Mouse (Mus musculus) small intestine, adult 2 months (tissue): Measurements from ENCODE around the gene Rptor. TPM values are rescaled to one million over a fixed set of nuclear protein-coding genes. Genes with fewer than 3 reads are reported as not detected.

Experiments
- H3K27ac ChIP-seq: fragments of 200-500 bp; 2 replicates; pipeline ENCODE4 v1.5.1; 2012; ENCODE audit warnings: low read depth, low read length, control low read depth, inconsistent platforms; ENCODE audit not compliant: insufficient read depth
- H3K27me3 ChIP-seq: fragments of 200-500 bp; 2 replicates; pipeline ENCODE4 v1.6.1; 2012; ENCODE audit warnings: mild to moderate bottlenecking, moderate library complexity, low read length, inconsistent platforms; ENCODE audit not compliant: control insufficient read depth, insufficient read depth
- H3K36me3 ChIP-seq: fragments of 200-500 bp; 2 replicates; pipeline ENCODE4 v1.6.1; 2012; ENCODE audit warnings: mild to moderate bottlenecking, low read length, control low read depth, inconsistent platforms; ENCODE audit not compliant: control insufficient read depth, insufficient read depth
- H3K4me1 ChIP-seq: fragments of 200-500 bp; 2 replicates; pipeline ENCODE4 v1.6.1; 2012; ENCODE audit warnings: low read length, inconsistent platforms, mixed read lengths; ENCODE audit not compliant: control insufficient read depth, insufficient read depth, insufficient read length
- H3K4me3 ChIP-seq: fragments of 200-500 bp; 2 replicates; pipeline ENCODE4 v1.5.1; 2012; ENCODE audit warnings: low read depth, mild to moderate bottlenecking, control low read depth, inconsistent platforms, low read length, moderate library complexity
- CTCF ChIP-seq: fragments of 200-500 bp; IDR thresholded peaks from 2 replicates; pipeline ENCODE4 v1.5.1; 2012; ENCODE audit warnings: low read depth, mild to moderate bottlenecking, control low read depth, inconsistent platforms, low read length, moderate library complexity, mixed read lengths; ENCODE audit not compliant: insufficient replicate concordance, insufficient read length; ENCODE audit errors: extremely low read depth
- POLR2A ChIP-seq: fragments of 200-500 bp; IDR thresholded peaks from 2 replicates; pipeline ENCODE4 v1.6.1; 2012; ENCODE audit warnings: low read depth, mild to moderate bottlenecking, control low read depth, inconsistent platforms, low read length, moderate library complexity
- WGBS: fragments of 180-500 bp; shearing (Covaris S2); methylation state at CpG from one replicate; pipeline ENCODE4 v1.1.7; 2018; 5-methylcytosine and 5-hydroxymethylcytosine counted together
- polyA plus RNA-seq: library from polyadenylated mRNA; depleted of rRNA; stranded (reverse); fragments of >200 nt; gene quantifications from 2 replicates; pipeline ENCODE4 v1.2.3, GENCODE M21; 2012

Rptor gene
- polyA plus RNA-seq, 1 experiment = 26.8 TPM

GRCm38 (mm10) chr11:119768511-119768910, 165.8 kb downstream of the Rptor start:
- no peaks in the 10 kb centered on the region for H3K27me3 ChIP-seq
- peaks cover 2% of the 10 kb centered on the region; the same call in 1 of the 2 replicates for H3K36me3 ChIP-seq
- H3K4me1 ChIP-seq = no peaks in the 10 kb centered on the region
- no peak for TF ChIP-seq CTCF
- TF ChIP-seq POLR2A = no peak
- H3K27ac ChIP-seq = no peak overlapping the region
- no peak overlapping the region for H3K4me3 ChIP-seq
- 95% methylated on average over 4 of the region's 4 CpGs for WGBS

GRCm38 (mm10) chr11:119769666-119770065, 167.0 kb downstream of the Rptor start:
- Histone ChIP-seq H3K36me3 (peaks cover 2% of the 10 kb centered on the region; the same call in 1 of the 2 replicates), H3K4me1 (no peaks in the 10 kb centered on the region), H3K27me3 (no peaks in the 10 kb centered on the region), H3K27ac (no peak overlapping the region), H3K4me3 (no peak overlapping the region)
- 79% methylated on average over 4 of the region's 4 CpGs for WGBS
- TF ChIP-seq CTCF (no peak), POLR2A (no peak)

DNA sequence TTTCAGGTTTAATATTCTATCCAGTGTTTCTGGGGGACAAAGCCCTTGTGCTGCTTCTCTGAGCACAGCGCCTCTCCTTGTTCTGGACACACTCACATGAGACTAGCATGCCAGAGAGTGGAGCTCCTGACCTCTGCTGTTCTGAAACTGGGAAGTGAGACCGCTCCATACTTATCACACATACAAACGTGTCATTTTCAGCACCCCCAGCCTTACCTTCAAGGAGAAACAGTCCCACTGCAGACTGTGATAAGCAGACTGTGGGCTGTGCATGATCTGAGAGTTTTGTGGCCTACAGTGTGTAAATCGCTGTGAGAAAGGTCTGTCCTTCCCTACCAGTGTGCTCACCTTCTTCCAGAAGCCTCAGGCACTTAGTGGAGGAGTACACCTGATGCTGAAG, 168.3 kb downstream of the Rptor start:
- no peak for TF ChIP-seq CTCF
- TF ChIP-seq POLR2A = no peak
- WGBS = 92% methylated on average over 4 of the region's 4 CpGs
- no peak overlapping the region for H3K4me3 ChIP-seq

GRCm38 (mm10) chr11:119772896-119773295, 170.2 kb downstream of the Rptor start:
- Histone ChIP-seq H3K27me3 (no peaks in the 10 kb centered on the region), H3K36me3 (peaks cover 2% of the 10 kb centered on the region; the same call in 1 of the 2 replicates), H3K4me3 (no peak overlapping the region), H3K27ac (0 out of 2 replicates have a peak overlapping the region, but pooled peaks have one; percentile 7), H3K4me1 (no peaks in the 10 kb centered on the region)
- no peak for TF ChIP-seq CTCF
- TF ChIP-seq POLR2A = no peak
- 82% methylated on average over 3 of the region's 3 CpGs for WGBS

More for the DNA sequence above, 168.3 kb downstream of the Rptor start:
- H3K4me1 ChIP-seq = no peaks in the 10 kb centered on the region
- no peaks in the 10 kb centered on the region for H3K27me3 ChIP-seq
- H3K36me3 ChIP-seq = peaks cover 2% of the 10 kb centered on the region; the same call in 1 of the 2 replicates
- H3K27ac ChIP-seq = no peak overlapping the region

DNA sequence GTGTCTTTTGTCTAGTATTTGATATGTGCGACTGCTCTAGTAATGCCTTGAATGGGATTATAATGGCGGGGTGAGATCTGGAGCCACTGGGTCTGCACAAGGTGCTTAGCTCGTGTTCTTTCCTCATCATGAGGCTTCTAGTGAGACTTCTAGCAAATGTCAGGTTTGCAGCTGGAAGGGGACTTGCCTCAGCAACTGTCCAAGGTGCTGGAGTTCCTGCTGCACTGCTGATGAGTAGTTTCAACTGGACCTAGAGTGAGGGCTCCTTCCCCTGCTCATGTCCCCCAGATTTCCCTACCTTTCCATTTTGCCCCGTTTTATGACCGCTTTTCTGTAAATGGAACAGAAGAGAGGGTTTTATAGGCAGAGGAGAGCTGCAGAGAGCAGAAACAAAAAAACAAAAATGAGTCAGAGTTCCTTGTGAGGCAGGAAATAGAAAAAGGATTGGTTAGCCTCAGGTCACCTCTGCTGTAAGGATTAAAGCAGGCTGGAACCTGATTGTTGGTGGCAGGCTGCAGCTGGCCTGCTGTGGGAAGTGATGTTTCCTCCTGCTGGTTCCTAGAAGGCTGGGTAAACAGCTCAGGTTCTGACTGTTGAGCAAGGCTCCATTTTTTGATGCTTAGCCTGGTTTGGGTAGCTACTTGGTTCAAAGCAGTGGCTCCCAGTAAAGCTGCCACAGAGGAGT, 172.5 kb downstream of the Rptor start:
- Histone ChIP-seq H3K4me3 (no peak overlapping the region), H3K27ac (no peak overlapping the region), H3K4me1 (no peaks in the 10 kb centered on the region), H3K27me3 (no peaks in the 10 kb centered on the region), H3K36me3 (0 out of 2 replicates have a peak, but pooled peaks cover 5% of the 10 kb centered on the region)
- TF ChIP-seq CTCF = no peak
- TF ChIP-seq POLR2A = no peak
- 89% methylated on average over 5 of the region's 5 CpGs for WGBS

- WGBS = 74% methylated on average over 3 of the region's 3 CpGs
- Histone ChIP-seq H3K27ac (no peak overlapping the region), H3K4me1 (no peaks in the 10 kb centered on the region), H3K27me3 (no peaks in the 10 kb centered on the region), H3K36me3 (peaks cover 7% of the 10 kb centered on the region; the same call in 1 of the 2 replicates), H3K4me3 (no peak overlapping the region)
- TF ChIP-seq POLR2A = no peak
- TF ChIP-seq CTCF = no peak
These were observed 174.5 kb downstream of the Rptor start for GRCm38 (mm10) chr11:119777236-119777635.

- no peaks in the 10 kb centered on the region for H3K27me3 ChIP-seq
- no peaks in the 10 kb centered on the region for H3K4me1 ChIP-seq
- WGBS = 92% methylated on average over 1 of the region's 1 CpGs
- H3K4me3 ChIP-seq = no peak overlapping the region
- peaks cover 10% of the 10 kb centered on the region; the same call in 1 of the 2 replicates for H3K36me3 ChIP-seq
- no peak overlapping the region for H3K27ac ChIP-seq
- TF ChIP-seq POLR2A (no peak), CTCF (no peak)
These were observed 175.2 kb downstream of the Rptor start for GRCm38 (mm10) chr11:119777872-119778271.
